Mouse (Mus musculus): ENCODE data around the gene Gstt1. TPM values are rescaled to one million over a fixed set of nuclear protein-coding genes. Genes with fewer than 3 reads are reported as not detected.

Gstt1 gene
- polyA plus RNA-seq, 1 experiment from 2014 or later: 10.7 TPM

- Histone ChIP-seq H3K4me3 (no peak overlapping the region), H3K36me3 (no peaks in the 10 kb centered on the region), H3K27me3 (peaks cover 20% of the 10 kb centered on the region), H3K27ac (replicated peaks) (no peak overlapping the region), H3K9ac (replicated peaks) (no peak overlapping the region), H3K9me3 (no peaks in the 10 kb centered on the region), H3K4me1 (peaks cover 37% of the 10 kb centered on the region), H3K4me2 (replicated peaks) (no peak overlapping the region)
- ATAC-seq (replicated peaks): no peak
- 68% methylated on average over 13 of the region's 13 CpGs for WGBS
Measured at GRCm38 (mm10) chr10:75832272-75832895, 34.0 kb upstream of the Gstt1 start.

DNA sequence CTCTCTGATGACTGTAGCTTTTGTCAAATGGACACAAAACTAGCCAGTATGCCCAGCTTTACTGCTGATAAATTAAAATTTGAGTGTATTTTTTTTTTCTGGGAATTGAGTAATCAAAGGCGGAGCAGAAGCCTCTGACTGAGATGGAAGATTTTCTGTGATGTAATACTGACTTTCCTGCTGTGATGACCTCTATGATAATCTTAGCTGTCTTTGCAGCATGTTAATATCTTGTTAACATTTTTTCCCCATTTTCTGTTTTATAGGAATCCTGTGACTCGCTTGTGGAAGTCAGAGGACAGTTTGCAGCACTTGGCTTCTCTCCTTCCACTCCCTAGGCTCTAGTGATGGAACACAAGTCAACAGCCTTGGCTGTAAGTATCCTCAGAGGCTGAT is 31.9 kb upstream of the Gstt1 start:
- Histone ChIP-seq H3K9ac (replicated peaks) (no peak overlapping the region), H3K4me3 (no peak overlapping the region), H3K4me2 (replicated peaks) (no peak overlapping the region), H3K27ac (replicated peaks) (no peak overlapping the region), H3K36me3 (no peaks in the 10 kb centered on the region), H3K9me3 (no peaks in the 10 kb centered on the region), H3K4me1 (peaks cover 26% of the 10 kb centered on the region), H3K27me3 (peaks cover 20% of the 10 kb centered on the region)
- whole genome bisulfite sequencing: 87% methylated on average over 2 of the region's 2 CpGs
- no peak for ATAC-seq (replicated peaks)

GRCm38 (mm10) chr10:75829529-75830274 is 31.3 kb upstream of the Gstt1 start:
- no peak overlapping the region for H3K9ac ChIP-seq (replicated peaks)
- 92% methylated on average over 2 of the region's 2 CpGs for WGBS
- no peak for ATAC-seq (replicated peaks)

GRCm38 (mm10) chr10:75828500-75828931 is 30.1 kb upstream of the Gstt1 start:
- no peak overlapping the region for H3K27ac ChIP-seq (replicated peaks)
- H3K4me1 ChIP-seq: peaks cover 11% of the 10 kb centered on the region; the same call in 1 of the 2 replicates
- no peaks in the 10 kb centered on the region for H3K9me3 ChIP-seq
- peak; percentile 78 for ATAC-seq (replicated peaks)
- no peak overlapping the region for H3K4me3 ChIP-seq
- no peaks in the 10 kb centered on the region for H3K36me3 ChIP-seq
- no peak overlapping the region for H3K9ac ChIP-seq (replicated peaks)
- peaks cover 8% of the 10 kb centered on the region; the same call in 1 of the 2 replicates for H3K27me3 ChIP-seq
- no peak overlapping the region for H3K4me2 ChIP-seq (replicated peaks)

More at GRCm38 (mm10) chr10:75829529-75830274, 31.3 kb upstream of the Gstt1 start:
- Histone ChIP-seq H3K4me3 (no peak overlapping the region), H3K4me1 (peaks cover 23% of the 10 kb centered on the region), H3K4me2 (replicated peaks) (no peak overlapping the region), H3K36me3 (no peaks in the 10 kb centered on the region), H3K9me3 (no peaks in the 10 kb centered on the region), H3K27ac (replicated peaks) (no peak overlapping the region), H3K27me3 (peaks cover 20% of the 10 kb centered on the region)

GRCm38 (mm10) chr10:75827668-75828360 is 29.4 kb upstream of the Gstt1 start:
- ATAC-seq (replicated peaks): 0 out of 2 replicates have a peak, but pooled peaks have one; percentile 35
- 85% methylated on average over 4 of the region's 4 CpGs for WGBS
- no peaks in the 10 kb centered on the region for H3K9me3 ChIP-seq

GRCm38 (mm10) chr10:75824530-75824929 is 26.1 kb upstream of the Gstt1 start:
- Histone ChIP-seq H3K4me2 (replicated peaks) (no peak overlapping the region), H3K4me3 (no peak overlapping the region), H3K9ac (replicated peaks) (no peak overlapping the region), H3K36me3 (no peaks in the 10 kb centered on the region), H3K4me1 (peaks cover 10% of the 10 kb centered on the region; the same call in 1 of the 2 replicates), H3K9me3 (no peaks in the 10 kb centered on the region), H3K27ac (replicated peaks) (no peak overlapping the region), H3K27me3 (no peaks in the 10 kb centered on the region)
- 85% methylated on average over 4 of the region's 4 CpGs for WGBS
- ATAC-seq (replicated peaks): no peak

More at GRCm38 (mm10) chr10:75827668-75828360, 29.4 kb upstream of the Gstt1 start:
- no peak overlapping the region for H3K9ac ChIP-seq (replicated peaks)
- no peak overlapping the region for H3K4me3 ChIP-seq
- H3K4me1 ChIP-seq: peaks cover 10% of the 10 kb centered on the region; the same call in 1 of the 2 replicates
- H3K4me2 ChIP-seq (replicated peaks): no peak overlapping the region
- H3K27ac ChIP-seq (replicated peaks): no peak overlapping the region
- no peaks in the 10 kb centered on the region for H3K36me3 ChIP-seq
- 0 out of 2 replicates have a peak, but pooled peaks cover 3% of the 10 kb centered on the region for H3K27me3 ChIP-seq

DNA sequence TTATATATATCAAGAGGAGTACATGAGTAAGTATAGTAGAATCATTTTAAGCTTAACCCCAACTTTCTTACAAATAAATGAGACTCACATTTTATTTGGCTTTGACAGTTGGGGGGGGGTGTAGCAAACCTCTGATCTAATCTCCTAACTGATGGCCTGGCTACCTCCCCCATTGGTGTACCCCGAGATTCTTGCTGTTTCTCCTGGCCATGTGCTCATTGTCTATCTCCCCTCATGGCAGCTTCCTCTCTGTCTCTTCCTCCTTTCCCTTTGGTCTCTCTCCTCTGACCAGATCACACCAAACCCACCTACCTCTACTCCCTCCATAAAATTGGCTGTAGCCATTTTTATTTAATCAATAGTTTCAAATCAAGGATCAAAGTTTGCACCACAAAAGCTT is 25.4 kb upstream of the Gstt1 start:
- no peaks in the 10 kb centered on the region for H3K9me3 ChIP-seq
- H3K4me3 ChIP-seq: no peak overlapping the region
- H3K9ac ChIP-seq (replicated peaks): no peak overlapping the region
- no peaks in the 10 kb centered on the region for H3K36me3 ChIP-seq
- H3K4me1 ChIP-seq: peaks cover 10% of the 10 kb centered on the region; the same call in 1 of the 2 replicates
- no peaks in the 10 kb centered on the region for H3K27me3 ChIP-seq
- WGBS: 80% methylated on average over 1 of the region's 1 CpGs
- H3K27ac ChIP-seq (replicated peaks): no peak overlapping the region
- no peak for ATAC-seq (replicated peaks)
- no peak overlapping the region for H3K4me2 ChIP-seq (replicated peaks)

- Histone ChIP-seq H3K27me3 (no peaks in the 10 kb centered on the region), H3K4me3 (no peak within 1 kb of the TSS), H3K4me2 (replicated peaks) (no peak within 1 kb of the TSS), H3K9ac (replicated peaks) (no peak within 1 kb of the TSS), H3K4me1 (0 out of 2 replicates have a peak, but pooled peaks cover 2% of the 10 kb centered on the region), H3K36me3 (no peaks in the 10 kb centered on the region), H3K27ac (replicated peaks) (no peak within 1 kb of the TSS), H3K9me3 (no peaks in the 10 kb centered on the region)
- ATAC-seq (replicated peaks): no peak
- 95% methylated on average over 2 of the region's 2 CpGs for whole genome bisulfite sequencing
Measured at GRCm38 (mm10) chr10:75822443-75822842, 24.1 kb upstream of the Gstt1 start, which contains the start of gene Gstt4. TSS of gene Gstt4 (minus strand) at chr10:75822543.

DNA sequence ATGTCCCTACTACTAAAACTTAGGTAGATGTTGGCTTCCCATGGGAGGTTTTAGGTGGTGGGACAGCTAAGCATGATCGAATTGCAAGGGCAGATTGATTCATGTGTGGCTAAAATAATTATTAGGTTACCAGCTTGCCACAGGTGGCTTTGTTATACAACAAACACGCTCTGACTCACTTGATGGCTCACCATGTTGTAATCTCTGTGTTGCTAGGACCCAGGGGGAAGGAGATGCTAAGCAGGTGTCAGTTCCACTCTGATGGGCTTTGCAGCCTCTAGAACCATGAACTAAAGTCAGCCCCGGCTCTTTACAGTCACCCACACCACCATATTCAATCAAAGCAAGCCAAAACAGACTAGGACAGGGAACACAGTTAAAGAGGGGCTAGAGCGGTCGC is 21.5 kb upstream of the Gstt1 start:
- WGBS: 90% methylated on average over 5 of the region's 5 CpGs
- H3K4me2 ChIP-seq (replicated peaks): no peak overlapping the region
- H3K9me3 ChIP-seq: no peaks in the 10 kb centered on the region
- no peak overlapping the region for H3K9ac ChIP-seq (replicated peaks)
- H3K36me3 ChIP-seq: no peaks in the 10 kb centered on the region
- H3K27ac ChIP-seq (replicated peaks): no peak overlapping the region
- no peaks in the 10 kb centered on the region for H3K27me3 ChIP-seq
- no peaks in the 10 kb centered on the region for H3K4me1 ChIP-seq
- ATAC-seq (replicated peaks): no peak
- H3K4me3 ChIP-seq: no peak overlapping the region

DNA sequence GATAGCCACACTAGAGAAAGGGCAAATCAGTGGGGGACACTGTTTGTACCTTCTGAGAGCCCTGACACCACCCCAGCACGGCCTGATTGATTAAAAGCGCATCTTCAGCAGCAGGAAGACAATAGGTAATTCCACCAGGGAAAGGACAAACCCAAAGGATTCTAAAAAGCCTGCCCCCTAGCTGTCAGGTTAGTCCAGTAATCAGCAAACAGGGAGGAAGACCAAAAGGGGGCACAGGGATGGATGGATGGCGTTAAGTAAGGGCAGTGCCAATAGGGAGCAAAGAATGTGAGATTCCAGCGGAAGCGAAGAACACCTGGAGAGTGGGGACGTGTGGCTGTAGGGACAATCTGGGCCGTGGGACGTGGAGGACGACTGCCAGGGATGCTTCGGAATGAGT is 20.3 kb upstream of the Gstt1 start:
- no peak overlapping the region for H3K27ac ChIP-seq (replicated peaks)
- no peaks in the 10 kb centered on the region for H3K36me3 ChIP-seq
- H3K4me3 ChIP-seq: no peak overlapping the region
- whole genome bisulfite sequencing: 69% methylated on average over 10 of the region's 10 CpGs
- no peak overlapping the region for H3K9ac ChIP-seq (replicated peaks)
- H3K27me3 ChIP-seq: no peaks in the 10 kb centered on the region
- H3K9me3 ChIP-seq: no peaks in the 10 kb centered on the region
- no peaks in the 10 kb centered on the region for H3K4me1 ChIP-seq
- H3K4me2 ChIP-seq (replicated peaks): no peak overlapping the region
- ATAC-seq (replicated peaks): no peak

GRCm38 (mm10) chr10:75804217-75804616 is 5.8 kb upstream of the Gstt1 start:
- Histone ChIP-seq H3K4me2 (replicated peaks) (no peak overlapping the region), H3K9ac (replicated peaks) (no peak overlapping the region), H3K9me3 (no peaks in the 10 kb centered on the region), H3K4me1 (no peaks in the 10 kb centered on the region), H3K27ac (replicated peaks) (no peak overlapping the region), H3K36me3 (no peaks in the 10 kb centered on the region), H3K4me3 (no peak overlapping the region), H3K27me3 (no peaks in the 10 kb centered on the region)
- no peak for ATAC-seq (replicated peaks)
- WGBS: 79% methylated on average over 2 of the region's 2 CpGs

GRCm38 (mm10) chr10:75797619-75798175 is 687 bp downstream of the Gstt1 start:
- Histone ChIP-seq H3K9ac (replicated peaks) (peak overlapping the region; percentile 28), H3K36me3 (no peaks in the 10 kb centered on the region), H3K27me3 (no peaks in the 10 kb centered on the region; the same call in 1 of the 2 replicates), H3K4me3 (peak overlapping the region; percentile 45), H3K27ac (replicated peaks) (no peak overlapping the region), H3K9me3 (no peaks in the 10 kb centered on the region), H3K4me2 (replicated peaks) (peak overlapping the region; percentile 84), H3K4me1 (peaks cover 14% of the 10 kb centered on the region)
- ATAC-seq (replicated peaks): peak; percentile 74
- WGBS: 3% methylated on average over 12 of the region's 12 CpGs

Measured in forebrain, embryonic 15.5 days (tissue).